Mouse (Mus musculus) cerebellum, adult 2 months (tissue): ENCODE results near the gene Plekhg1.

Experiments used
- CTCF ChIP-seq: fragments of 200-500 bp; IDR thresholded peaks from 2 replicates; pipeline ENCODE4 v1.5.1; 2011; ENCODE audit warnings: low read depth, mild to moderate bottlenecking, control low read depth, low read length, moderate library complexity, borderline replicate concordance; ENCODE audit not compliant: insufficient read depth
- POLR2A ChIP-seq: fragments of 200-500 bp; IDR thresholded peaks from 2 replicates; pipeline ENCODE4 v1.6.1; 2011; ENCODE audit warnings: low read length, control low read depth, borderline replicate concordance; ENCODE audit not compliant: insufficient read depth

GRCm38 (mm10) chr10:3978326-3978725 is 238.2 kb downstream of the Plekhg1 start:
- no peak for TF ChIP-seq POLR2A
- no peak for TF ChIP-seq CTCF
